Mouse (Mus musculus): ENCODE results near the gene Tmed6. TPM values are rescaled to one million over a fixed set of nuclear protein-coding genes. Genes with fewer than 3 reads are reported as not detected.

Gene Tmed6
- total RNA-seq, 1 experiment: 0.27 TPM

- Histone ChIP-seq H3K9me3 (ENCODE audit: control insufficient read depth, insufficient read depth, low read depth, low read length) (no peaks in the 10 kb centered on the region), H3K4me3 (ENCODE audit: insufficient read depth in 1 of 2, low read depth in 1 of 2, low read length in 2 of 2, poor library complexity in 1 of 2, severe bottlenecking in 1 of 2) (no peak overlapping the region), H3K36me3 (ENCODE audit: control insufficient read depth, insufficient read depth, low read length, poor library complexity, severe bottlenecking) (no peaks in the 10 kb centered on the region), H3K4me1 (ENCODE audit: control insufficient read depth in 2 of 2, insufficient read depth in 2 of 2, low read length in 2 of 2, poor library complexity in 1 of 2) (no peaks in the 10 kb centered on the region; a peak in 1 of 4 replicates), H3K27ac (ENCODE audit: insufficient read depth, low read depth, low read length, poor library complexity, severe bottlenecking) (no peak overlapping the region), H3K9ac (ENCODE audit: insufficient read depth, low read depth, low read length, poor library complexity, severe bottlenecking) (no peak overlapping the region)
- TF ChIP-seq HCFC1 (IDR thresholded peaks at IDR 0.05; ENCODE audit: borderline replicate concordance, insufficient read depth, low read length): no peak
- no peak for TF ChIP-seq MAFK (IDR thresholded peaks at IDR 0.05; ENCODE audit: insufficient read depth, low read depth, low read length)
- TF ChIP-seq CHD2 (IDR thresholded peaks at IDR 0.05; ENCODE audit: low read depth, low read length): no peak
- TF ChIP-seq ZNF384 (IDR thresholded peaks at IDR 0.05; ENCODE audit: low read depth, low read length): no peak
- TF ChIP-seq ZC3H11A (IDR thresholded peaks at IDR 0.05; ENCODE audit: borderline replicate concordance, low read depth, low read length): no peak
- in situ Hi-C loops (cut with MboI; ENCODE audit: low sequenced_read_pairs in 2 of 2, unreplicated experiment in 2 of 2): no loop called here
- DNase-seq (ENCODE audit: low read depth, low spot score): no peak
Measured at GRCm38 (mm10) chr8:107023479-107023878, 42.0 kb downstream of the Tmed6 start.

GRCm38 (mm10) chr8:107014915-107015314, 50.5 kb downstream of the Tmed6 start:
- no peaks in the 10 kb centered on the region for H3K9me3 ChIP-seq (ENCODE audit: control insufficient read depth, insufficient read depth, low read depth, low read length)
- H3K4me3 ChIP-seq (ENCODE audit: insufficient read depth in 1 of 2, low read depth in 1 of 2, low read length in 2 of 2, poor library complexity in 1 of 2, severe bottlenecking in 1 of 2): no peak overlapping the region
- no peak overlapping the region for H3K9ac ChIP-seq (ENCODE audit: insufficient read depth, low read depth, low read length, poor library complexity, severe bottlenecking)
- no peak overlapping the region for H3K27ac ChIP-seq (ENCODE audit: insufficient read depth, low read depth, low read length, poor library complexity, severe bottlenecking)
- no peak for TF ChIP-seq HCFC1 (IDR thresholded peaks at IDR 0.05; ENCODE audit: borderline replicate concordance, insufficient read depth, low read length)
- DNase-seq (ENCODE audit: low read depth, low spot score): no peak
- H3K36me3 ChIP-seq (ENCODE audit: control insufficient read depth, insufficient read depth, low read length, poor library complexity, severe bottlenecking): peaks cover 15% of the 10 kb centered on the region
- no peaks in the 10 kb centered on the region for H3K4me1 ChIP-seq (ENCODE audit: control insufficient read depth in 2 of 2, insufficient read depth in 2 of 2, low read length in 2 of 2, poor library complexity in 1 of 2)
- in situ Hi-C loops (cut with MboI; ENCODE audit: low sequenced_read_pairs in 2 of 2, unreplicated experiment in 2 of 2): no loop called here

- TF ChIP-seq HCFC1 (IDR thresholded peaks at IDR 0.05; ENCODE audit: borderline replicate concordance, insufficient read depth, low read length) (no peak), CHD2 (IDR thresholded peaks at IDR 0.05; ENCODE audit: low read depth, low read length) (no peak), MAFK (IDR thresholded peaks at IDR 0.05; ENCODE audit: insufficient read depth, low read depth, low read length) (no peak), ZNF384 (IDR thresholded peaks at IDR 0.05; ENCODE audit: low read depth, low read length) (no peak), ZC3H11A (IDR thresholded peaks at IDR 0.05; ENCODE audit: borderline replicate concordance, low read depth, low read length) (no peak)
- Histone ChIP-seq H3K9ac (ENCODE audit: insufficient read depth, low read depth, low read length, poor library complexity, severe bottlenecking) (no peak overlapping the region), H3K4me1 (ENCODE audit: control insufficient read depth in 2 of 2, insufficient read depth in 2 of 2, low read length in 2 of 2, poor library complexity in 1 of 2) (no peaks in the 10 kb centered on the region), H3K36me3 (ENCODE audit: control insufficient read depth, insufficient read depth, low read length, poor library complexity, severe bottlenecking) (peaks cover 30% of the 10 kb centered on the region), H3K9me3 (ENCODE audit: control insufficient read depth, insufficient read depth, low read depth, low read length) (no peaks in the 10 kb centered on the region), H3K27ac (ENCODE audit: insufficient read depth, low read depth, low read length, poor library complexity, severe bottlenecking) (no peak overlapping the region), H3K4me3 (ENCODE audit: insufficient read depth in 1 of 2, low read depth in 1 of 2, low read length in 2 of 2, poor library complexity in 1 of 2, severe bottlenecking in 1 of 2) (no peak overlapping the region)
- DNase-seq (ENCODE audit: low read depth, low spot score): no peak
- in situ Hi-C loops (cut with MboI; ENCODE audit: low sequenced_read_pairs in 2 of 2, unreplicated experiment in 2 of 2): no loop called here
Measured at GRCm38 (mm10) chr8:107012666-107013065, 52.8 kb downstream of the Tmed6 start.

Other genes with a start within 250 kb of the Tmed6 start
- gene Has3, start 195.4 kb downstream of the Tmed6 start, total RNA-seq (2012; rRNA removed): 4.4 and 5.0 TPM in 2 replicates
- 87.5 and 118 TPM in 2 replicates for gene Utp4, start 172.0 kb downstream of the Tmed6 start, total RNA-seq (2012; rRNA removed)
- gene Sntb2, start 129.9 kb downstream of the Tmed6 start, total RNA-seq (2012; rRNA removed): 32.4 and 45.7 TPM in 2 replicates
- gene Vps4a, start 34.4 kb downstream of the Tmed6 start, total RNA-seq (2012; rRNA removed): 16.6 and 24.1 TPM in 2 replicates
- gene Pdf, start 17.0 kb downstream of the Tmed6 start, total RNA-seq (2012; rRNA removed): 15.4 and 16.1 TPM in 2 replicates
- gene Cog8, start 9.0 kb downstream of the Tmed6 start, total RNA-seq (2012; rRNA removed): 37.8 and 39.1 TPM in 2 replicates
- gene Nip7, start 8.8 kb downstream of the Tmed6 start, total RNA-seq (2012; rRNA removed): 169 and 189 TPM in 2 replicates
- 13.9 and 14.1 TPM in 2 replicates for gene Terf2, start 30.9 kb upstream of the Tmed6 start, total RNA-seq (2012; rRNA removed)
- gene Cyb5b, start 85.0 kb upstream of the Tmed6 start, total RNA-seq (2012; rRNA removed): 27.8 and 44.9 TPM in 2 replicates
- 24.2 and 24.5 TPM in 2 replicates for gene Nfat5, start 227.8 kb upstream of the Tmed6 start, total RNA-seq (2012; rRNA removed)